Comparison of ENCODE assay signal across 11 mouse cellular contexts in genomic region chr6:52438366-52438765, GRCm38 (mm10).
DNase-seq lines count a peak whose midpoint lies in the region; ATAC-seq and TF ChIP-seq lines count a peak whose summit lies in the region.
"Had no signal": no experiment of that assay in that cellular context is flagged by ENCODE, and none has a peak within 500 bp of the region (broad histone marks: within the 10 kb centered on the region; RNA-seq: fewer than 3 reads in every experiment).

No protein-coding gene starts in this region.

- H3K9me3 ChIP-seq in lung, embryonic 14.5 days (ENCODE audit: low read depth, low read length) = no peaks in the 10 kb centered on the region
- H3K9me3 ChIP-seq in midbrain, embryonic 16.5 days (replicated peaks; ENCODE audit: control insufficient read depth, low read length, poor library complexity, severe bottlenecking) = no peaks in the 10 kb centered on the region
- H3K9me3 ChIP-seq: liver, embryonic 13.5 days had no signal

- 0 out of 2 replicates have a peak overlapping the region, but pooled peaks have one; percentile 32 for H3K27ac ChIP-seq in lung, embryonic 14.5 days (ENCODE audit: low read depth)
- no peak overlapping the region for H3K27ac ChIP-seq in midbrain, embryonic 16.5 days (ENCODE audit: low read length)
- H3K27ac ChIP-seq: liver, embryonic 13.5 days had no signal

- no peak for TF ChIP-seq CTCF in lung, embryonic 14.5 days (IDR thresholded peaks at IDR 0.05; ENCODE audit: low read depth)

- peaks cover 5% of the 10 kb centered on the region; the same call in 1 of the 2 replicates for H3K4me1 ChIP-seq in lung, embryonic 14.5 days (ENCODE audit: insufficient read depth)
- H3K4me1 ChIP-seq in midbrain, embryonic 16.5 days (ENCODE audit: control insufficient read depth, insufficient read depth, low read length) = peaks cover 6% of the 10 kb centered on the region; the same call in 1 of the 2 replicates
- H3K4me1 ChIP-seq: liver, embryonic 13.5 days had no signal

- peak; percentile 52; the same call in 1 of the 2 replicates for ATAC-seq in lung, embryonic 14.5 days (ENCODE audit: insufficient read depth)
- ATAC-seq in midbrain, embryonic 16.5 days = no peak
- no peak for ATAC-seq in megakaryocyte, adult 5-6 weeks (ENCODE audit: poor library complexity, severe bottlenecking)

- peak; percentile 61 for DNase-seq in embryo, embryonic 10 days (ENCODE audit: low spot score)
- no peak for DNase-seq in embryo, embryonic 9.5 days (ENCODE audit: extremely low spot score)
- peak; percentile 23 for DNase-seq in adrenal gland, postnatal 25 days
- DNase-seq in gastrocnemius, postnatal 25 days = peak; percentile 73
- peak; percentile 72 for DNase-seq in lung, embryonic 14.5 days
- DNase-seq in thymus, postnatal 36 days = no peak
- DNase-seq: liver, embryonic 13.5 days had no signal

- H3K4me3 ChIP-seq in lung, embryonic 14.5 days (ENCODE audit: low read depth, low read length) = no peak overlapping the region
- H3K4me3 ChIP-seq in midbrain, embryonic 16.5 days (ENCODE audit: low read depth, low read length) = no peak overlapping the region
- H3K4me3 ChIP-seq: erythroblast, embryonic 14.5 days; liver, embryonic 13.5 days; myocyte had no signal

- no peaks in the 10 kb centered on the region for H3K27me3 ChIP-seq in lung, embryonic 14.5 days (ENCODE audit: insufficient read depth, low read length)
- H3K27me3 ChIP-seq in midbrain, embryonic 16.5 days (ENCODE audit: control insufficient read depth, insufficient read depth, low read depth, low read length) = no peaks in the 10 kb centered on the region
- H3K27me3 ChIP-seq: liver, embryonic 13.5 days had no signal

- H3K9ac ChIP-seq in lung, embryonic 14.5 days = no peak overlapping the region
- H3K9ac ChIP-seq in midbrain, embryonic 16.5 days (ENCODE audit: low read depth, low read length) = no peak overlapping the region
- H3K9ac ChIP-seq: liver, embryonic 13.5 days had no signal

- no peak overlapping the region for H3K4me2 ChIP-seq in lung, embryonic 14.5 days
- H3K4me2 ChIP-seq in midbrain, embryonic 16.5 days (ENCODE audit: low read length) = no peak overlapping the region
- H3K4me2 ChIP-seq: liver, embryonic 13.5 days had no signal

- H3K36me3 ChIP-seq in lung, embryonic 14.5 days (ENCODE audit: insufficient read depth) = no peaks in the 10 kb centered on the region
- H3K36me3 ChIP-seq in midbrain, embryonic 16.5 days (ENCODE audit: control insufficient read depth, insufficient read depth, low read length) = no peaks in the 10 kb centered on the region
- H3K36me3 ChIP-seq: liver, embryonic 13.5 days had no signal

- WGBS in lung, embryonic 14.5 days = 31% methylated on average over 8 of the region's 8 CpGs
- 54% methylated on average over 8 of the region's 8 CpGs for WGBS in midbrain, embryonic 16.5 days

Comparison
In these comparisons a context has a peak if more than half of its experiments do, and no peak if none do; other contexts are left out.
1. DNase-seq: peak in embryo, embryonic 10 days (single experiment), adrenal gland, postnatal 25 days (single experiment), gastrocnemius, postnatal 25 days (single experiment) and lung, embryonic 14.5 days (single experiment); none in embryo, embryonic 9.5 days (single experiment) and thymus, postnatal 36 days (0 of 2).